Mouse (Mus musculus) heart, embryonic 12.5 days (tissue): Measurements from ENCODE around the gene Zscan4-ps2. TPM values are rescaled to one million over a fixed set of nuclear protein-coding genes. Genes with fewer than 3 reads are reported as not detected.
"Not testable (repeated sequence)": the region's sequence is repeated elsewhere in the genome, so short reads cannot be mapped to it uniquely, and the experiment has no call there.

Experiments
- ATAC-seq: fragments of 200-750 bp; cut with Nextera tagmentation; 2 replicates; pipeline ENCODE4 v1.8.0; 2017; ENCODE audit warnings: moderate TSS enrichment, moderate library complexity; ENCODE audit not compliant: insufficient number of reproducible peaks, low FRiP score
- H3K27ac ChIP-seq: fragments of 300-500 bp; sonication (generic); 2 replicates; pipeline ENCODE4 v1.5.1; 2016; ENCODE audit warnings: mild to moderate bottlenecking, moderate library complexity; ENCODE audit not compliant: poor library complexity, severe bottlenecking
- H3K27me3 ChIP-seq: fragments of 300-500 bp; sonication (generic); replicated peaks from 2 replicates; pipeline ENCODE4 v1.6.1; 2016; ENCODE audit warnings: mild to moderate bottlenecking, moderate library complexity
- H3K36me3 ChIP-seq: fragments of 300-500 bp; sonication (generic); 2 replicates; pipeline ENCODE4 v1.6.1; 2016; ENCODE audit warnings: mild to moderate bottlenecking, moderate library complexity
- H3K4me1 ChIP-seq: fragments of 300-500 bp; sonication (generic); replicated peaks from 2 replicates; pipeline ENCODE4 v1.6.1; 2016; ENCODE audit warnings: mild to moderate bottlenecking
- H3K4me2 ChIP-seq: fragments of 300-500 bp; sonication (generic); 2 replicates; pipeline ENCODE4 v1.6.1; 2016; ENCODE audit warnings: mild to moderate bottlenecking, moderate library complexity
- H3K4me3 ChIP-seq: fragments of 300-500 bp; sonication (generic); 2 replicates; pipeline ENCODE4 v1.5.1; 2016; ENCODE audit warnings: mild to moderate bottlenecking
- H3K9ac ChIP-seq: fragments of 300-500 bp; sonication (generic); 2 replicates; pipeline ENCODE4 v1.6.1; 2016; ENCODE audit warnings: mild to moderate bottlenecking, moderate library complexity
- H3K9me3 ChIP-seq: fragments of 300-500 bp; sonication (generic); replicated peaks from 2 replicates; pipeline ENCODE4 v1.6.1; 2016; ENCODE audit warnings: mild to moderate bottlenecking, moderate library complexity
- WGBS: fragments of 180-500 bp; shearing (Covaris S2); methylation state at CpG from one replicate; pipeline ENCODE4 v1.1.7; 2016; 5-methylcytosine and 5-hydroxymethylcytosine counted together
- polyA plus RNA-seq: library from polyadenylated mRNA; unstranded; fragments of >200 nt; fragmentation: Nextera tagmentation; extraction: Ambion mirVana; gene quantifications from 2 replicates; pipeline ENCODE4 v1.2.1, GENCODE M21; 2016

The Zscan4-ps2 gene
- polyA plus RNA-seq: not detected in 2 replicates

GRCm38 (mm10) chr7:11514010-11514409 is at the start of gene Zscan4-ps2:
Gene Zscan4-ps2 (plus strand): TSS chr7:11514310.
- H3K4me1 ChIP-seq, H3K27ac ChIP-seq, H3K36me3 ChIP-seq, ATAC-seq, H3K9me3 ChIP-seq, H3K4me2 ChIP-seq, H3K4me3 ChIP-seq, H3K27me3 ChIP-seq, H3K9ac ChIP-seq: not testable (repeated sequence)
- WGBS: 74% methylated on average over 1 of the region's 1 CpGs

Other genes starting within 250 kb of the Zscan4-ps2 start
- not detected in 2 replicates for gene Zscan4e, start 203.6 kb upstream of the Zscan4-ps2 start, polyA plus RNA-seq
- gene Zscan4f, start 116.4 kb upstream of the Zscan4-ps2 start, polyA plus RNA-seq: not detected in 2 replicates
- gene Zscan4-ps3, start 95.0 kb downstream of the Zscan4-ps2 start, polyA plus RNA-seq: not detected in 2 replicates
- gene Vmn1r72, start 165.8 kb downstream of the Zscan4-ps2 start, polyA plus RNA-seq: not detected in 2 replicates
- gene Vmn1r73, start 216.0 kb downstream of the Zscan4-ps2 start, polyA plus RNA-seq: not detected in 2 replicates